Mouse (Mus musculus) heart, adult 2 months (tissue): ENCODE measurements around the gene Atp5g2.
A peak's percentile ranks its signal among the peaks of the same experiment; 100 is the strongest.

ENCODE experiments used
- CTCF ChIP-seq: fragments of 200-600 bp; IDR thresholded peaks from 2 replicates; pipeline ENCODE4 v1.8.1; 2022; ENCODE audit warnings: antibody characterized with exemption, mild to moderate bottlenecking, moderate library complexity
- EP300 ChIP-seq: fragments of 200-500 bp; IDR thresholded peaks from 2 replicates; pipeline ENCODE4 v1.6.1; 2011; ENCODE audit warnings: low read depth, low read length, control low read depth; ENCODE audit not compliant: insufficient read depth

DNA sequence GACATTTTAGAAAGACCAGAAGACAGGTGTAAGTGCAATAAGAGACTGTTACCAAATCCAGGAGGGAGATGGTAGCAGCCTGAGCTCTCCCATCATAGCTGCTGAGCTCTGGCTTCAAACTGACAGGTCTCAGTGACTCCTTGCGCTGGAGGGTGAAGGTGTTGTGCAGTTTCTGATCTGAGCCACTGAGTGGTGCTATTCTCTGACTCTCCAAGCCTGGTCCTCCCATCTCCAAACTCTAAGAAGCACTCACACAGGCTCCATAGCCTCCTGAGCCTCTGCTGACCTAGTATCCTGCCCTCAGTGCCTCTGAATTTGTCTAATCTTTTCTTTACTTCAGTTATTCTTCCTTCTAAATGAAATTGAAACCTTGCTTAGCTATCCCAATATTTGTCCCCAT lies 11.5 kb upstream of the Atp5g2 start:
- TF ChIP-seq EP300 (no peak), CTCF (peak; percentile 50)
